Mouse (Mus musculus) kidney, postnatal 36 days (tissue): Measurements from ENCODE around the gene Heatr5a.

ENCODE experiments used
- DNase-seq, 2 experiments: peaks; one replicate each; pipeline ENCODE4 v3.0.0; 2021 to 2022; ENCODE audit warnings: mixed read lengths in 2 of 2

Gene Heatr5a

GRCm38 (mm10) chr12:51843576-51844520 is 127.3 kb downstream of the Heatr5a start:
- peak in 1 of 2 experiments; percentile 17 for DNase-seq

DNA sequence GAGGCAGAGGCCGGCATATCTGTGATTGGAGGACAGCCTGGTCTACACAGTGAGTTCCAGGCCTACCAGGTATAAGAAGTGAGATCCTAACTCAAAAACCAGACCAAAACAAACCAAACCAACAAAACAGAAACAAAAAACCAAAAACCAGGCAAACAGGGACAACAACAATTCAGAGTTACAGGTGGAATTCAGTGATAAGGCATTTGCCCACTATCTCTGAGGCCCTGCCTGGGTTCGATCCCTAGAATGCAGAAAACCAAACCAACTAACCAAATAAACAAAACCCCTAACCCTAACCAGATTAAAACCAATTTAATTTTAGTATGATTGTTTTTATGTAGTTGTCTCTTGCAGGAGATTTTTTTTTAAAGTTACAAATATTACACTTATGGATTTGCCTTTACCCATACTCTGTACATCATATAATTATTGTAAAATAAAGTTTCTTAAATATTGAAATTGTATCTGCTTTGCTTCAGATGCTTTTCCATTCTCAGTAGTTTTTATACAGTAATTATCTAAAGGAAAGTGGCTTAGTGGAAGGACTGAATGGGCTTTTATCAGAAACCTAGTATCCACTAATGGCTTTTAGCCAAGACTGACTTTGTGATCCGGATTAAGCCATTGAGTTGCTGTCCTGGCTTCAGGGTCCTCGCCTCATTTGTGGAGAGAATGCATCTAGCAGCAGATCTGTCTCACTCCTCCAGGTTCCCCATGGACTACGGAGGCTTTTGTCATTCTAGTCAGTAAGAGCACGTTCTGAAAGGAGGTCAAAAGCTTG is 128.8 kb downstream of the Heatr5a start:
- no peak for DNase-seq

DNA sequence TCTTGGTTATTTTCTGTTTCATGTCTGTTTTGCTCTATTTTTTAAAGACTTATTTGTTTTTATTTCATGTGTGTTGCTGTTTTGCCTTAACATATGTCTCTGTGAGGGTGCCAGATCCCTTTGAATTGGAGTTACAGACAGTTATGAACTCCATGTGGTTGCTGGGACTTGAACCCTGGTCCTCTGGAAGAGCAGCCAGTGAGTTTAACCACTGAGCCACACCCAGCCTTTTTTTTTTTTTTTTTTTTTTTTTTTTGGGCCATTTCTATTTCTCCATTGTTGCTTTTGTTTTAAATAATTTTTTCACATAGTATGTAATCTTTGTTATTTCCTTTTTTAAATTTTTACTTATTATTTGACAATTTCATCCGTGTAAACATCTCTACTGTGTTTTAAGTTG is 131.3 kb downstream of the Heatr5a start:
- DNase-seq: no peak

- no peak for DNase-seq
Measured at GRCm38 (mm10) chr12:51835219-51835618, 135.9 kb downstream of the Heatr5a start.

GRCm38 (mm10) chr12:51831931-51832330 is 139.2 kb downstream of the Heatr5a start:
- no peak for DNase-seq

- no peak for DNase-seq
Measured at GRCm38 (mm10) chr12:51831296-51831695, 139.8 kb downstream of the Heatr5a start.

DNA sequence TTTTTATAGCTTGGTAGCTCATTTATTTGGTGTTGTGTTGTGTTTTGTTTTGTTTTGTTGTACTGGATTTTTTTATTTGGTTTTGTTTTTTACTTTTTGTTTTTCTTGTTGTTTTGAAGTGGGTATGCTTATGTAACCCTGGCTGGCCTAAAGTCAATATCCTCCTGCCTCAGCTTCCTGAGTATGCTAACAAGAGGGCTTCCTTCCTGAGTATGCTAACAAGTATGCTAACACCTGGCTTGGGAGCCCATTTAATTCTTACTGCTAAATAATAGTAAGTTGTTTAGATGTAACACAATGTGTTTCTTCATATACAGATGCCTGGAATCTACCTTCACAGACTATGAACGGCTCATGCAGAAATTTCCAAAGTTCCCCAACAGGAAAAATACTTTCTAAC is 140.4 kb downstream of the Heatr5a start:
- DNase-seq: no peak

- peak; percentile 60 to 62 for DNase-seq
Measured at GRCm38 (mm10) chr12:51830077-51830402, 141.1 kb downstream of the Heatr5a start.

GRCm38 (mm10) chr12:51829290-51830076 is 141.6 kb downstream of the Heatr5a start, which contains the start of gene Hectd1:
Gene Hectd1 (minus strand): TSS chr12:51829536.
- DNase-seq: peak; percentile 77 to 88

DNA sequence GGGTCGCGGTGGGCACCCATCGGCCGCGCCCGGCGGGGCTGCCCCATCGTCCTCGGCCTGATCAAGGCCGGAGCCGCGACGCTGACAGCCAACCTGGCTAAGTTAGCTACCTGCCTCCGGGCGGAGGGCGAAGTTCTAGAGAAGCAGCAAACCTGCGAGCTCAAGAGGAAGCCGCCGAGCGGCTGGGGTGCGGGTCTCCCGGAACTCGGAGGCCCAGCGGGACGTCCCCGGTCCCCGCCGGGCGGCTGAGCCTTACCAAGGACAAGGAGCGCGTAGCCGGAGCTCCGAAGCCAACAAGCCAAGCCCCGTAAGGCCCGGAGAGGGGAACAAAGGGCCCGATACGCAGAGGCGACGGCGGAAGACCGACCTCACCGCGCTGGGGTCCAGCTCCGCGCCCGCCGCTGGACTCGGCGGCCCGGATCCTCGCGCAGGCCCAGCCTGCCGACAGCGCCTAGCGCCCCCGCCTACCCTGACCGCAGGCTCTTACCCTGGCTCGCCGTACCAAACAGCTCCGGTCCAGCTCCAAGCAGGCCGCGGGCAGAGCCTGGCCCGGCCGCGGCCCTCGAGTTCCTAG is 142.3 kb downstream of the Heatr5a start:
- peak; percentile 62 to 75 for DNase-seq

DNA sequence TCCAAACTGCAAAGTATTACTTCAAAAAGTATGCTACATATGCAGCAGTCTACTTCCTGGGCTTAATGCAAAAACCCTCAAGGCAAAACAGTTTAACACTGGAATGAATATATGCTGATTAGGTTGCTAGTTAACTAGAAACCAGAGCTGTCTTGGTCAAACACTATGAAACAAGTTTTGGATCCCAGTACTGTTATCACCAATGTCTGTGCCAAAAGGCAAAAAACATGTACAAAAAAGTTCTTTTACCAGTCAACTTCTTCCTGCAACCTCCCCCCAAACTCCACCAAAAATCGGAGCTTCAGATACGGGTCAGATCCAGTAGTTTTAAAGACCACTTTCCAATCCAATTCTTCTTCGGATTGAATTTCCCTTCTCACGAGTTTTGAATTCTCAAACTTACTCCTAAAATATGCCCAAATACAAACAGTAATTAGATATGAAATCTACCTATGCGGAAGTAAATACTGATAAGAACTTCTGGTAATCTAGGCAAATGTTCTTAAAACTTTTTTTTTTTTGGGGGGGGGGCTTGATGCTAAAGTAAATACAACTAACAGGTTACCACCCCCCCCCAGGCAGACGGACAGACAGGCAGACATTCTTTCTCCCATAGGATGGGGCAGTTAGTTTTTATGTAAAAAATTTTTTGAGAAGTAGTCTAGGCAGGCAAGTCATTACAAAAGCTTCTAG is 143.0 kb downstream of the Heatr5a start:
- peak in 1 of 2 experiments; percentile 38 for DNase-seq
